Mouse (Mus musculus) olfactory bulb, adult 2 months (tissue): ENCODE results near the gene Gm10959. TPM values are rescaled to one million over a fixed set of nuclear protein-coding genes. Genes with fewer than 3 reads are reported as not detected.
A peak's percentile ranks its signal among the peaks of the same experiment; 100 is the strongest.

Source experiments
- H3K27ac ChIP-seq: fragments of 200-500 bp; 2 replicates; pipeline ENCODE4 v1.5.1; 2012; ENCODE audit warnings: low read depth, low read length; ENCODE audit not compliant: insufficient read depth
- H3K4me1 ChIP-seq: fragments of 200-500 bp; 2 replicates; pipeline ENCODE4 v1.6.1; 2012; ENCODE audit warnings: low read length; ENCODE audit not compliant: control insufficient read depth, insufficient read depth
- H3K4me3 ChIP-seq: fragments of 200-500 bp; 2 replicates; pipeline ENCODE4 v1.5.1; 2012; ENCODE audit warnings: mild to moderate bottlenecking, low read depth, low read length, moderate library complexity; ENCODE audit not compliant: insufficient read depth
- CTCF ChIP-seq: fragments of 200-500 bp; IDR thresholded peaks from 2 replicates; pipeline ENCODE4 v1.5.1; 2012; ENCODE audit warnings: low read depth, mild to moderate bottlenecking, low read length, moderate library complexity; ENCODE audit not compliant: insufficient read depth
- POLR2A ChIP-seq: fragments of 200-500 bp; IDR thresholded peaks from 2 replicates; pipeline ENCODE4 v1.6.1; 2012; ENCODE audit warnings: mild to moderate bottlenecking, low read depth, low read length, moderate library complexity; ENCODE audit not compliant: insufficient read depth
- WGBS: fragments of 180-500 bp; shearing (Covaris S2); methylation state at CpG from one replicate; pipeline ENCODE4 v1.1.7; 2018; 5-methylcytosine and 5-hydroxymethylcytosine counted together
- polyA plus RNA-seq: library from polyadenylated mRNA; stranded (reverse); fragments of >200 nt; gene quantifications from 2 replicates; pipeline ENCODE4 v1.2.4, GENCODE M21; 2012; ENCODE audit warnings: low replicate concordance; ENCODE audit not compliant: missing spikeins, insufficient read depth, insufficient read length

Gm10959 gene
- polyA plus RNA-seq, 1 experiment: not detected

- Histone ChIP-seq H3K4me1 (peaks cover 5% of the 10 kb centered on the region), H3K27ac (peak within 1 kb of the TSS; percentile 77; the same call in 1 of the 2 replicates), H3K4me3 (peak within 1 kb of the TSS; percentile 60)
- TF ChIP-seq POLR2A (0 out of 2 replicates have a peak, but pooled peaks have one; percentile 45), CTCF (no peak)
- 1% methylated on average over 64 of the region's 68 CpGs for WGBS
Measured at GRCm38 (mm10) chr3:122924009-122924914, 5.1 kb upstream of the Gm10959 start, which contains the start of gene 1810037I17Rik. 1810037I17Rik (plus strand) TSS chr3:122924203.

DNA sequence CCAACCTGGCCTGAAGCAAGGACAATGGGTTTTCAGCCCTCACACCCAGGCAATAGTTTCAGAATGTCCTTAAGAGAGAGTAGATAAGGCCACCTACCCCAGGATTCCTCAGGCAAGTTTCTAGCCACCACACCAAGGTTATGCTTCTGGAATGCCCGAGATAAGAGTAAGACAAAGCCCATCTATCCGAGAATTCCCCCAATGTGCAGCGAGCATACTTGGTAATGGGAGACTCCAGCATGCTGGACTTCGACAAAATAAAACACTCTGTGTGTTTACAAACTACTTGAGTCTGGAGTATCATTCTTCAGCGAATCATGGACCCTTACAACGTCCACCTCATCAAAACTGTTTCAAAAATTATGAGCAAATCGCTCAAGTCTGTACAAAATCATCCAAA, 4.0 kb upstream of the Gm10959 start:
- 75% methylated on average over 7 of the region's 7 CpGs for WGBS
- no peak for TF ChIP-seq CTCF
- no peak for TF ChIP-seq POLR2A
- Histone ChIP-seq H3K27ac (no peak overlapping the region), H3K4me3 (no peak overlapping the region), H3K4me1 (peaks cover 5% of the 10 kb centered on the region)

DNA sequence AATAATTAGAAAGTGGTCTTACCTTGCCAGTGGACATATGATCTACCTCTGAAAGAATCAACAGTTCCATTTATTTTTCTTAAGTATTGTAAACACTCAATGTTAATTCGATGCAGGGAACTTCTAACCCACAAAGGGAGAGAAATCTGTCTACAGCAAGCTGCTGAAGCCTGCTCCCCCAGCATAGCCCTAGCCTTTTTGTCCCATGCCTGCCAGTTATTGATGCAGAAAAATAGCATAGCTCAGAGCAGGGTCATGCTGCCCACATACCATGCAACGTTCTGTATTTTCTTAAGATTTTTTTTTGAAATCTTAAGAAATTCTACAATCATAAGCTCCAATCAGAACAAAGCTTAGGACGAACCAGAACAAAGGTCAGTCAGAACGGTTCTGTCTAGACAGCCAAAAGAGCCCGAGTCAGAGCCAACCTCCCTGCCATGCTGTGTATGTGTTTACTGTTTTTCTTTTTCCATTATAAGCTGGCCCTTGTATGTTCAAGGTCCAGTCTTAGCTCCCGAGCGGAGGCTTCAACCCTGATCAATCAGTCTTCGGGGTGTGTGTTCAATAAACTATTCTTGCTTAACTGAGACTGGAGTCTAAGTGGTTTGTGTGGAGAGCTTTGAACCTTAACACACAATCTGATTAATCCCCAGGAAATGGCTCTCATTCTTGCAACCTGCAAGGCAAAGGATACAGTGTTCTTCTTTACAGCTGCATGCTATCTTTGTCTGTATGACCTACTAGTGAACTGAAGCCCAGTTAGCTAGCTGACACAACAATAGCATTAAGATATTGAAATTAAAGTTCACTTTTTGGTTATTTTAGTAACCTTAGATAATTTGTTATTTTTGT, 2.7 kb upstream of the Gm10959 start:
- H3K4me1 ChIP-seq: peaks cover 5% of the 10 kb centered on the region
- TF ChIP-seq CTCF (no peak), POLR2A (no peak)
- H3K4me3 ChIP-seq: no peak overlapping the region
- 65% methylated on average over 8 of the region's 8 CpGs for WGBS
- no peak overlapping the region for H3K27ac ChIP-seq

GRCm38 (mm10) chr3:122920572-122921435, 1.6 kb upstream of the Gm10959 start:
- 61% methylated on average over 8 of the region's 8 CpGs for WGBS

DNA sequence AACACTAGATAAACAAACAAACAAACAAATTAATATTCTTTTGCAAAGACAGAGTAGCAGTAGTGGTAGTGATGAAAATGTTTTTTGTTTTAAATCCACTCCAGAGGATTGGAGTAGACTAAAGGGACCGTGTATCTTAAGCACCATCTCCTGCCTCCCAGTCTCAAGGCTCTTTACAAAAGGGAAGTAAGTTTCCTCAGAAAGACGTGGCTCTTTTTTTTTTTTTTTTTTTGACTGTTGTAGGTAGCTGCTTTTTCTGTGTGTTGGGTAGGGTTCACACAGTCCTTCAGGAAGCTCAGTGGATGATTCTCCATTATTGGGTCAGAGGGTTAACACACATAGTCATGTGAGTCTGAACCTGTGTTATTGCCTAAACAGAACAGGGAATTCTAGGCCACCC, 488 bp downstream of the Gm10959 start:
- no peaks in the 10 kb centered on the region for H3K4me1 ChIP-seq
- H3K27ac ChIP-seq: no peak overlapping the region
- WGBS: 67% methylated on average over 2 of the region's 2 CpGs
- H3K4me3 ChIP-seq: no peak overlapping the region
- TF ChIP-seq POLR2A (no peak), CTCF (no peak)

More at GRCm38 (mm10) chr3:122920572-122921435, 1.6 kb upstream of the Gm10959 start:
- Histone ChIP-seq H3K4me3 (no peak overlapping the region), H3K27ac (no peak overlapping the region), H3K4me1 (no peaks in the 10 kb centered on the region)
- TF ChIP-seq CTCF (no peak), POLR2A (no peak)

DNA sequence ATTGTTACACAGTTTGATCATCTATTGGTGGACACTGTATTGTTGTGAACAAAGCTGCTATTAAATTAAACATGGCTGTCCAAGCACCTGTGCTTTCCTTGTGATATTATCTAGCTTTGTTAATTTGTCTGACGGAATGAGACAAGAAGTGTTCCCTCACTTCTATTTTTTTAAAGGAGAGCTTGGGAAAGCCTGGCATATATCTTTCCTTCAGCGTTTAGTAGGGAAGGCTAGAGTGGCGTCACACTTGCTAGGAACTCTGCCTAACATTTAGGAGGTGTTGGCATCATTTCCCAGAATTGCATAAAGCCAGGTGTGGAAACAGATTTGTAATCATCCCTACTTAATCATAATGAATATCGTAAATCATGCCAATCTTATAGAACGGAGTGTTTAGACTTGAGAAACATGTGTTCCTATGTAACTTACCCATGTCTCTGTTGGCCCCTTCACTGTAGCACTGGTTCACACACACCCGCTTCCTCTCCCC, 2.9 kb downstream of the Gm10959 start:
- Histone ChIP-seq H3K27ac (no peak overlapping the region), H3K4me3 (no peak overlapping the region), H3K4me1 (no peaks in the 10 kb centered on the region)
- 90% methylated on average over 6 of the region's 6 CpGs for WGBS
- no peak for TF ChIP-seq CTCF

DNA sequence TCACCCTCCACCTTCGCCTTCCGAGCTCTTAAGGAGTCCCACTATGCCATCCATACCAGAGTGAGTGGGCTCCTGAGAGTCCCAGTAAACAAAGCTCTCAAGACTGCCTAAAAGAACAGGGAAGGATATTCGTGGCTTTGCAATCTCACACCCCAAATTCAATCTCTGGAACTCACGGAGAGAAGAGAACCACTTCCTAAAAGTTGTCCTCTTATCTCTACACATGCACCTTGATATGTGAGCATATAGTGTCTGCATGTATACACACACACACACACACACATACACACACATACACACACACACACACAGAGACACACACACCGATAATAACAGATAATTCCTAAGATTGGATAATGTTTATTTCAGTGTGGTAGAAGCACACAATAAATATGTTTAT, 3.7 kb downstream of the Gm10959 start:
- no peak for TF ChIP-seq POLR2A
- no peak for TF ChIP-seq CTCF
- Histone ChIP-seq H3K4me3 (no peak overlapping the region), H3K4me1 (no peaks in the 10 kb centered on the region), H3K27ac (no peak overlapping the region)
- 87% methylated on average over 5 of the region's 5 CpGs for WGBS

GRCm38 (mm10) chr3:122907841-122908240, 11.3 kb downstream of the Gm10959 start:
- TF ChIP-seq POLR2A: no peak
- TF ChIP-seq CTCF: no peak
- H3K4me3 ChIP-seq: no peak overlapping the region
- no peaks in the 10 kb centered on the region for H3K4me1 ChIP-seq
- H3K27ac ChIP-seq: no peak overlapping the region
- 85% methylated on average over 2 of the region's 2 CpGs for WGBS
